Mouse (Mus musculus) kidney, embryonic 14.5 days (tissue): ENCODE results near the gene Hoxd8. TPM values are rescaled to one million over a fixed set of nuclear protein-coding genes. Genes with fewer than 3 reads are reported as not detected.

Source experiments
- ATAC-seq: fragments of 200-750 bp; cut with Nextera tagmentation; 2 replicates; pipeline ENCODE4 v1.8.0; 2017; ENCODE audit warnings: moderate number of reproducible peaks, mild to moderate bottlenecking, moderate TSS enrichment, moderate library complexity; ENCODE audit not compliant: low FRiP score, low TSS enrichment
- H3K27ac ChIP-seq: fragments of 300-500 bp; sonication (generic); 2 replicates; pipeline ENCODE4 v1.5.1; 2014; ENCODE audit warnings: low read depth, mild to moderate bottlenecking, low read length, moderate library complexity, mixed read lengths
- H3K27me3 ChIP-seq: fragments of 300-500 bp; sonication (generic); 2 replicates; pipeline ENCODE4 v1.6.1; 2014; ENCODE audit warnings: mild to moderate bottlenecking, low read length; ENCODE audit not compliant: control insufficient read depth, insufficient read depth
- H3K36me3 ChIP-seq: fragments of 300-500 bp; sonication (generic); 2 replicates; pipeline ENCODE4 v1.6.1; 2014; ENCODE audit warnings: low read length, mixed read lengths; ENCODE audit not compliant: control insufficient read depth, insufficient read depth
- H3K4me1 ChIP-seq: fragments of 300-500 bp; sonication (generic); 2 replicates; pipeline ENCODE4 v1.6.1; 2014; ENCODE audit warnings: low read length, mixed read lengths; ENCODE audit not compliant: control insufficient read depth, insufficient read depth
- H3K4me2 ChIP-seq: fragments of 300-500 bp; sonication (generic); replicated peaks from 2 replicates; pipeline ENCODE4 v1.6.1; 2014; ENCODE audit warnings: low read depth, mild to moderate bottlenecking, low read length
- H3K4me3 ChIP-seq: fragments of 300-500 bp; sonication (generic); 2 replicates; pipeline ENCODE4 v1.5.1; 2014; ENCODE audit warnings: mild to moderate bottlenecking, low read length
- H3K9ac ChIP-seq: fragments of 300-500 bp; sonication (generic); 2 replicates; pipeline ENCODE4 v1.6.1; 2014; ENCODE audit warnings: low read depth, mild to moderate bottlenecking, low read length, moderate library complexity
- H3K9me3 ChIP-seq: fragments of 300-500 bp; sonication (generic); 2 replicates; pipeline ENCODE4 v1.6.1; 2016; ENCODE audit warnings: low read length; ENCODE audit not compliant: control insufficient read depth
- WGBS: fragments of 180-500 bp; shearing (Covaris S2); extraction: QIAGEN DNeasy Blood & Tissue Kit; methylation state at CpG from one replicate; pipeline ENCODE4 v1.1.7; 2014; 5-methylcytosine and 5-hydroxymethylcytosine counted together
- microRNA counts: library from miRNA; unstranded; fragments of <30 nt; microRNA quantifications from one replicate; lab custom pipeline; 2017
- microRNA-seq: library from miRNA; unstranded; fragments of <30 nt; microRNA quantifications from one replicate; pipeline ENCODE4, GENCODE M21; 2016
- polyA plus RNA-seq: library from polyadenylated mRNA; unstranded; fragments of >200 nt; fragmentation: Nextera tagmentation; extraction: Ambion mirVana; gene quantifications from 2 replicates; pipeline ENCODE4 v1.2.1, GENCODE M21; 2014

The Hoxd8 gene
- polyA plus RNA-seq, 1 experiment from 2014 or later: 45.0 TPM

DNA sequence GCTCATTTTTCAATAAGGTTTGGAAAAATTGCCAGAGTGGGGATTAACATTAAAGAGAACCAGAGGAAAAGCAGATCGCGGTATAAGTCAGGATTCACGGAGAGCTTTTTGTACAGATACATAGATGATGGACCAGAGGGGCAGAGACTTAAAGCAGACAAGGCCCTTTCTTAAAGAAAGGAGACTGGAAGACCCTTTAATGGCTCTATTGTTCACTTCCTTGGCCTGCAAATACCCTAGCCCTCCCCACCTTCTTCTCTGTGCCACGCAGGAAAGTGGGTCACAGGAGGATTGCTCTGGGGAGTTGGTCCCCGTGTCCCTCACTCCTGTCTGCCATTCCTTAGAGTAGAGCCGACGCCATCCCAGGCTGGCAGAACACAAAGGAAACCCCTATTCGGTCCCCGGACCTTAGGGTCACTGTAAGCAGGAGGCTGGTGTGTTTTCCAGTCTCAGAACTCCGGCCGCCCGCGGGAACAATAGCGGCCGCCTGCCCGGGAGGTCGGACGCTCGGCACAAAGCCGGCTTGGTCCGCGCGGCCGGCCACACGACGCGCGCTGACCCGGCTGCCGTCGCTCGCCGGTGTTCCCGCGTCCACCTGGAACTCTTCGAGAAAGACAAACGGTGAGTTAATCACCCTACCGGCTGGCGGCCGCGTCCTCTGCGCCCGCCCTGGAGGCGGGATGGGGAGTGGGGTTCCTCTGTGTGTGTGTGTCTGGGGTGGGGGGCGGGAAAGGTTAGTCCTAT, 48.2 kb downstream of the Hoxd8 start:
- Histone ChIP-seq H3K27ac (peak overlapping the region; percentile 20; the same call in 1 of the 2 replicates), H3K4me2 (peak overlapping the region; percentile 69), H3K4me1 (peaks cover 30% of the 10 kb centered on the region), H3K4me3 (peak overlapping the region; percentile 40), H3K27me3 (peaks cover 7% of the 10 kb centered on the region; the same call in 1 of the 2 replicates), H3K9ac (peak overlapping the region; percentile 51), H3K36me3 (no peaks in the 10 kb centered on the region), H3K9me3 (0 out of 2 replicates have a peak, but pooled peaks cover 4% of the 10 kb centered on the region)
- WGBS: 4% methylated on average over 45 of the region's 45 CpGs
- peak; percentile 57 for ATAC-seq

DNA sequence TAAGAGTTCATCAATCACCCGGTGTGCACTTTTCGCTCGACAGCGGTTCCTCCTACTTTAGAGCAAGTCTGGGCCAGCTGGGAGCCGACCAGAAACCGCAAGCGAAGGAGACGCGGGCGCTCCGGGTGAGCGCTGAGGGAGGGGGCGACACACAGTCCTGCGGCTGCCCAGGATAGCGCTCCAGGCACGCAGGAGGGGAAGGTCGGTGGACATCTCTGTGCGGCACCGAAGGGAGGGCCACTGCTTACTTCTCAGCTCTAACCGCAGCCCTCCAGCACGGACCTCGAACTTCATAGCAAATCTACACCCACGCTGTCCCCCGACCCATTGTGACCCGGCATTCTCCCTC, 48.7 kb downstream of the Hoxd8 start:
- Histone ChIP-seq H3K9ac (peak overlapping the region; percentile 51), H3K4me2 (peak overlapping the region; percentile 69), H3K9me3 (0 out of 2 replicates have a peak, but pooled peaks cover 4% of the 10 kb centered on the region), H3K27me3 (peaks cover 7% of the 10 kb centered on the region; the same call in 1 of the 2 replicates), H3K36me3 (no peaks in the 10 kb centered on the region), H3K4me1 (peaks cover 28% of the 10 kb centered on the region), H3K27ac (peak overlapping the region; percentile 20; the same call in 1 of the 2 replicates), H3K4me3 (peak overlapping the region; percentile 40)
- 1% methylated on average over 24 of the region's 25 CpGs for WGBS
- ATAC-seq: no peak; the same call in none of the 2 replicates

- WGBS: 24% methylated on average over 5 of the region's 5 CpGs
- Histone ChIP-seq H3K36me3 (no peaks in the 10 kb centered on the region), H3K27me3 (peaks cover 7% of the 10 kb centered on the region; the same call in 1 of the 2 replicates), H3K9me3 (0 out of 2 replicates have a peak, but pooled peaks cover 4% of the 10 kb centered on the region), H3K4me3 (no peak overlapping the region; the same call in 1 of the 2 replicates), H3K4me1 (peaks cover 26% of the 10 kb centered on the region), H3K9ac (no peak overlapping the region), H3K27ac (0 out of 2 replicates have a peak overlapping the region, but pooled peaks have one; percentile 20), H3K4me2 (no peak overlapping the region; the same call in 1 of the 2 replicates)
- ATAC-seq: no peak
Observed at GRCm38 (mm10) chr2:74753711-74754110, 49.3 kb downstream of the Hoxd8 start.

MicroRNAs within 50 kb of the gene (microRNA counts, 519-probe panel; counts per million panel counts)
- 8,628 counts per million, percentile 89 among the panel's probes with 10 or more counts for microRNA mmu-miR-10b (lab: Ali Mortazavi, UCI)

Small RNA genes within 50 kb of the gene (microRNA-seq; reads per million reads assigned to microRNA genes)
- not detected for gene Gm44463
- 79,085 reads per million, percentile 99 among the genes with 10 or more reads in this experiment for gene Mir10b

Other genes starting within 250 kb of the Hoxd8 start
- 24.3 and 27.3 TPM in 2 replicates for gene Lnpk, start 125.2 kb upstream of the Hoxd8 start, polyA plus RNA-seq
- not detected in 2 replicates for gene Evx2, start 45.1 kb upstream of the Hoxd8 start, polyA plus RNA-seq
- 0.17 and 0.22 TPM in 2 replicates for gene Hoxd13, start 36.3 kb upstream of the Hoxd8 start, polyA plus RNA-seq
- gene Hoxd12, start 29.6 kb upstream of the Hoxd8 start, polyA plus RNA-seq: 6.2 and 7.2 TPM in 2 replicates
- 54.5 and 56.2 TPM in 2 replicates for gene Hoxd11, start 25.1 kb upstream of the Hoxd8 start, polyA plus RNA-seq
- 45.1 and 45.9 TPM in 2 replicates for gene Hoxd10, start 12.7 kb upstream of the Hoxd8 start, polyA plus RNA-seq
- 36.2 and 47.9 TPM in 2 replicates for gene Hoxd9, start 6.9 kb upstream of the Hoxd8 start, polyA plus RNA-seq
- 12.3 and 12.6 TPM in 2 replicates for gene Hoxd3, start 7.3 kb downstream of the Hoxd8 start, polyA plus RNA-seq
- gene Hoxd4, start 7.3 kb downstream of the Hoxd8 start, polyA plus RNA-seq: 6.3 and 18.7 TPM in 2 replicates
- 2.3 and 4.0 TPM in 2 replicates for gene Gm28230, start 22.1 kb downstream of the Hoxd8 start, polyA plus RNA-seq
- 1.8 and 1.9 TPM in 2 replicates for gene Hoxd1, start 58.4 kb downstream of the Hoxd8 start, polyA plus RNA-seq
- gene Mtx2, start 121.2 kb downstream of the Hoxd8 start, polyA plus RNA-seq: 157 and 206 TPM in 2 replicates